Mouse (Mus musculus) left cerebral cortex, postnatal 4 days (tissue): ENCODE results near the gene Stard7. TPM values are rescaled to one million over a fixed set of nuclear protein-coding genes. Genes with fewer than 3 reads are reported as not detected.

Experiments used
- DNase-seq: peaks from one replicate; pipeline ENCODE4 v3.0.0-alpha.2; 2022
- intact Hi-C: fragments of 180-260 bp; cut with DNase I; formaldehyde crosslinking; loops from one replicate; pipeline ENCODE4 v1.15.1; 2025
- total RNA-seq, 2 experiments: library from RNA; stranded (reverse); gene quantifications; 2 replicates each; pipeline ENCODE4 v1.2.3; 2021

Stard7 gene
- total RNA-seq, 2 experiments from 2014 or later = 147 to 164 TPM

GRCm38 (mm10) chr2:127347147-127347985 lies 77.3 kb downstream of the Stard7 start:
- no peak for DNase-seq
- intact Hi-C loops = no loop called here

Other genes with a start within 250 kb of the Stard7 start
- gene Blvra, start 199.6 kb upstream of the Stard7 start, total RNA-seq = 10 to 100 TPM; 17.7 TPM
- 1 to 10 TPM; 8.7 to 9.8 TPM for gene Ncaph, start 136.3 kb upstream of the Stard7 start, total RNA-seq
- 10 to 100 TPM; 16.4 to 18.2 TPM for gene Itpripl1, start 126.8 kb upstream of the Stard7 start, total RNA-seq
- gene 1810024B03Rik, start 61.9 kb upstream of the Stard7 start, total RNA-seq = under 1 TPM; 0.62 to 0.72 TPM
- 100 to 1,000 TPM; 106 to 111 TPM for gene Snrnp200, start 61.8 kb upstream of the Stard7 start, total RNA-seq
- gene Ciao1, start 22.4 kb upstream of the Stard7 start, total RNA-seq = 10 to 100 TPM; 49.3 to 59.6 TPM
- gene Tmem127, start 22.3 kb upstream of the Stard7 start, total RNA-seq = 100 to 1,000 TPM; 106 TPM
- 1 to 10 TPM; 8.5 to 8.9 TPM for gene Dusp2, start 65.9 kb downstream of the Stard7 start, total RNA-seq
- not detected for gene Astl, start 68.4 kb downstream of the Stard7 start, total RNA-seq
- gene Adra2b, start 93.0 kb downstream of the Stard7 start, total RNA-seq = under 1 TPM; 0.12 to 0.28 TPM
- gene Gpat2, start 155.0 kb downstream of the Stard7 start, total RNA-seq = under 1 TPM; 0.18 to 0.42 TPM
- 10 to 100 TPM; 12.6 to 13.2 TPM for gene Fahd2a, start 174.3 kb downstream of the Stard7 start, total RNA-seq